Comparison of ENCODE assay signal across 30 mouse cellular contexts in genomic region chr15:80607970-80608369, GRCm38 (mm10). TPM values are rescaled to one million over a fixed set of nuclear protein-coding genes. Genes with fewer than 3 reads are reported as not detected.
DNase-seq lines count a peak whose midpoint lies in the region; ATAC-seq lines count a peak whose summit lies in the region.
"Had no signal": no experiment of that assay in that cellular context is flagged by ENCODE, and none has a peak within 500 bp of the region (broad histone marks: within the 10 kb centered on the region; RNA-seq: fewer than 3 reads in every experiment).

No protein-coding gene starts in this region.

- no peaks in the 10 kb centered on the region for H3K4me1 ChIP-seq in heart, embryonic 16.5 days (ENCODE audit: control insufficient read depth, insufficient read depth, low read length)
- H3K4me1 ChIP-seq: embryonic facial prominence, embryonic 12.5 days; embryonic facial prominence, embryonic 15.5 days; heart, embryonic 10.5 days; heart, embryonic 13.5 days; hindbrain, embryonic 10.5 days had no signal

- H3K27me3 ChIP-seq in heart, embryonic 16.5 days (ENCODE audit: control insufficient read depth, insufficient read depth, low read length), result no peaks in the 10 kb centered on the region
- H3K27me3 ChIP-seq: embryonic facial prominence, embryonic 12.5 days; embryonic facial prominence, embryonic 15.5 days; hindbrain, embryonic 13.5 days had no signal

- no peak overlapping the region for H3K9ac ChIP-seq in heart, embryonic 16.5 days (ENCODE audit: low read length)
- H3K9ac ChIP-seq: embryonic facial prominence, embryonic 12.5 days; embryonic facial prominence, embryonic 15.5 days; forebrain, postnatal 0 days; heart, embryonic 13.5 days; hindbrain, embryonic 13.5 days had no signal

- no peak overlapping the region for H3K4me2 ChIP-seq in heart, embryonic 16.5 days (ENCODE audit: low read depth, low read length)
- H3K4me2 ChIP-seq: embryonic facial prominence, embryonic 12.5 days; embryonic facial prominence, embryonic 15.5 days; heart, embryonic 13.5 days; hindbrain, embryonic 13.5 days had no signal

- WGBS in heart, embryonic 16.5 days, result 69% methylated on average over 3 of the region's 3 CpGs

- no peaks in the 10 kb centered on the region for H3K36me3 ChIP-seq in heart, embryonic 16.5 days (ENCODE audit: control insufficient read depth, insufficient read depth)
- H3K36me3 ChIP-seq: embryonic facial prominence, embryonic 12.5 days; embryonic facial prominence, embryonic 15.5 days; heart, embryonic 10.5 days; heart, embryonic 13.5 days; hindbrain, embryonic 10.5 days; hindbrain, embryonic 13.5 days had no signal

- H3K4me3 ChIP-seq in heart, embryonic 16.5 days (ENCODE audit: low read length), result no peak overlapping the region
- H3K4me3 ChIP-seq: embryonic facial prominence, embryonic 12.5 days; embryonic facial prominence, embryonic 15.5 days; gastrocnemius, adult 2 months; heart, adult 2 months; heart, embryonic 10.5 days; heart, embryonic 13.5 days; hindbrain, embryonic 10.5 days; hindbrain, embryonic 13.5 days had no signal

- DNase-seq in heart, postnatal 14 days, result no peak
- DNase-seq in thymus, postnatal 14 days, result peak; percentile 58
- DNase-seq in thymus, adult 18-20 months, result no peak
- peak; percentile 67 for DNase-seq in induced T-regulatory cell, adult 2 months (ENCODE audit: low read depth)
- peak; percentile 55 for DNase-seq in thymus, postnatal 4 days
- DNase-seq in gastrocnemius, postnatal 10 days, result no peak
- DNase-seq: adrenal gland, postnatal 10 days; adrenal gland, postnatal 36 days; B cell, adult 2 months; cerebellum, adult 18-20 months; cerebellum, adult 9-10 months; forebrain, postnatal 0 days; gastrocnemius, adult 2 months; gastrocnemius, postnatal 36 days; heart, adult 2 months; heart, postnatal 36 days had no signal

- ATAC-seq in heart, embryonic 16.5 days (replicated peaks; ENCODE audit: extremely low read depth, insufficient read depth, low FRiP score), result no peak
- ATAC-seq: forebrain, embryonic 14.5 days; forebrain, postnatal 0 days; hindbrain, embryonic 16.5 days had no signal

- H3K9me3 ChIP-seq in heart, embryonic 16.5 days (replicated peaks; ENCODE audit: control insufficient read depth, low read length), result no peaks in the 10 kb centered on the region
- H3K9me3 ChIP-seq: embryonic facial prominence, embryonic 15.5 days; heart, embryonic 10.5 days; heart, embryonic 13.5 days; hindbrain, embryonic 10.5 days; hindbrain, embryonic 13.5 days had no signal

- H3K27ac ChIP-seq in heart, embryonic 16.5 days (ENCODE audit: low read length), result peak overlapping the region; percentile 6
- H3K27ac ChIP-seq: embryonic facial prominence, embryonic 12.5 days; embryonic facial prominence, embryonic 15.5 days; gastrocnemius, adult 2 months; heart, adult 2 months; heart, embryonic 10.5 days; heart, embryonic 13.5 days; hindbrain, embryonic 10.5 days; hindbrain, embryonic 13.5 days had no signal

- intact Hi-C loops in heart, postnatal 14 days (cut with DNase I), result no loop called here

RNA-seq across cellular contexts. Expression of gene Grap2, which starts 35.6 kb away (rescaled TPM):
- 3.0 and 4.9 TPM in 2 replicates for polyA plus RNA-seq in heart, embryonic 16.5 days (2015; fragmentation: Nextera tagmentation; extraction: Ambion mirVana)
- 1 to 10 TPM; 1.7 to 5.4 TPM for total RNA-seq in heart, postnatal 14 days (2021)
- total RNA-seq in gastrocnemius, postnatal 10 days (2021), result under 1 TPM; 0.40 to 0.54 TPM
- total RNA-seq: forebrain, postnatal 0 days had no signal
- polyA plus RNA-seq: forebrain, postnatal 0 days had no signal

RNA-seq across cellular contexts. Expression of gene Enthd1, which starts 43.0 kb away (rescaled TPM):
- not detected in 2 replicates for polyA plus RNA-seq in heart, embryonic 16.5 days (2015; fragmentation: Nextera tagmentation; extraction: Ambion mirVana)
- total RNA-seq in heart, postnatal 14 days (2021), result not detected
- not detected for total RNA-seq in gastrocnemius, postnatal 10 days (2021)
- total RNA-seq: adrenal gland, adult 18-20 months; adrenal gland, postnatal 10 days; adrenal gland, postnatal 36 days; forebrain, postnatal 0 days; gastrocnemius, adult 2 months; gastrocnemius, postnatal 36 days; granulocyte monocyte progenitor cell, adult 5-6 weeks; heart, adult 2 months; heart, postnatal 36 days had no signal
- polyA plus RNA-seq: embryonic facial prominence, embryonic 12.5 days; embryonic facial prominence, embryonic 15.5 days; forebrain, embryonic 11.5 days; forebrain, embryonic 14.5 days; forebrain, postnatal 0 days; heart, adult 2 months; heart, embryonic 10.5 days; heart, embryonic 13.5 days; heart, postnatal 0 days; hindbrain, embryonic 10.5 days; hindbrain, embryonic 13.5 days; hindbrain, embryonic 16.5 days; intestine, embryonic 14.5 days had no signal

Comparison
In these comparisons a context has a peak if more than half of its experiments do, and no peak if none do; other contexts are left out.
1. DNase-seq: peak in thymus, postnatal 14 days (single experiment), induced T-regulatory cell, adult 2 months (single experiment) and thymus, postnatal 4 days (single experiment); none in heart, postnatal 14 days (0 of 2), thymus, adult 18-20 months (0 of 2) and gastrocnemius, postnatal 10 days (single experiment).